Mouse (Mus musculus) neural tube, embryonic 10.5 days (tissue): ENCODE measurements around the gene AI464131.

Experiments
- DNase-seq: peaks from one replicate; pipeline ENCODE4 v3.0.0-alpha.2; 2017; ENCODE audit warnings: low spot score; ENCODE audit errors: extremely low spot score

Gene AI464131

DNA sequence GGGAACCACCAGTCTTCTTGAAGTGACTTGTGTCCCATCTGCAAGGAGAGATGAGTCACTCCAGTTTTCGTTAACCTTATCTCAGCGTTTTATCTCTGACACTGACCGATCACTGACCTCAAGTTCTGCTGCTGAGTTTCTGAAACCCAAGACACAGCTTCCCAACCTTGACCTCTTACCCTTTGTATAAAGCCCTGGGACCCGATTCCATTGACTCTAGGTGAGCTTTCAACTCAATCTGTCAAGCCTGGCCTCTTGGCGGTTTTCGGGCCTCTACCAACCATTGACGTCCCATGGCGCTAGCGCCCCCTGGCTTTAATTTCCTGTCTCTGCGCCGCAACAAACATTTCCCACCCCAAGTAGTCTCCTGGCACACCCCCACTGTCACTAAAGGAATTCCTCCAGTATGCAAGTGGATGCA is 2.3 kb upstream of the AI464131 start:
- no peak for DNase-seq

GRCm38 (mm10) chr4:41504325-41504724 is 1.4 kb upstream of the AI464131 start:
- no peak for DNase-seq

GRCm38 (mm10) chr4:41502171-41502940 is 520 bp downstream of the AI464131 start:
- DNase-seq = no peak

DNA sequence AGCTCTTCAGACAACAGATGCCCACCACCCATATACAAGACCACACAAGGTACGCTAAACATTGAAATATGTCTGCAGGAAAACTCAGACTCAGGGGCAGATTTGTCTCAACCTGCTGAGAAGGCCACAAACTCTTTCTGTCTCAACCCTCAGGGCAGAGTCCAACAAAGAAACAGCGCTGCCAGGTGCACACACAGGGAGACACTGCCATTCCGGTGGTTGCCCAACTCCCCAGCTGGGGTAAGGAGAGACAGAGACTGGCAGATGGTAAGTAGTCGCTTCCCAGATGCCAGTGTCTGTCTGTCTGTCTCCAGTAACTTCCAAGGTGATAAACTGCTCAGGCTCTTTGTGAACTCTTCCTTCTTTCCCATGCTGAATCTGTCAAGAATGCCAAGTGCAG is 2.1 kb downstream of the AI464131 start:
- DNase-seq = no peak

GRCm38 (mm10) chr4:41499619-41500018 is 3.3 kb downstream of the AI464131 start:
- DNase-seq = no peak

DNA sequence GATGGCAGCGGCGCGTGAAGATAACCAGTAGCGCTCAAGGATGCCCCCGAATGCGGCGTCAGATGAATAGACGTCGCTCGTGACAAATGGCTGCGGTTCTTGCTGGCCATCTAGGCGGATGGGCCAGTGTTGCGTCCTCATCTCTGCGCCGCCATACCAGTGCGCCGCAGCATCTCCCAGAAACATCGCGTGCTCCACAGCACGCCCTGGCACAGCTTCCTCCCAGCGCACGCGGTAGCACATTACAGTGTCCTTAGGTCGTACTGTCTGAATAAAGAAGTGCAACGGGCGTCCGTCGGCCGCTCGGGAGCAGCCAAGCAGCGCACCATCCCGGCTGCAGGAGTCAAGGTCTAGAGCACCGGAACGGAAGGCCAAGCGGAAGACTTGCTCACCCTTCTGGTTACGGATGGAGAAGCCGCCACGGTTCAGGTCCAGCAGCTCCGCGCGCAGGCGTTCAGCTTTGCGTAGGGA is 3.9 kb downstream of the AI464131 start:
- peak; percentile 64 for DNase-seq

GRCm38 (mm10) chr4:41497995-41498845 is 4.7 kb downstream of the AI464131 start:
- peak; percentile 39 for DNase-seq

DNA sequence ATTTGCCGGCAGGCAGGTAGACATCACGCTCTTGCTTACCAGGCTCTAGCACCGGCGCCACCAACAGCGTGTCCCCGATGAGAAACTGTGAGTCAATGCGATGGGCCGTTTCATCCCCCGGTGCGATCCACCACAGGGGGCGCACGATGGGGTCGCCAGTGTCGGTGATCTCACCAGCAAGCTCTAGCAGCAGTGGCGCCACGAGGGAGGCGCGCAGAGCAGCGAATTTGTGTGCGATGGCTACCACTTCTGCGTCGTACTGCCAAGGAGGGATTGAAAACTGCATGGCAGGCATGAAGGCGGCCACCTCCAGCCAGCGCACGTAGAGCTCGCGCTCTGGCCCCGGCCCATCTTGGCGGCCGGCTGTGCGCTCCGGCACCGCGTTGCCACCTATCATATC is 5.3 kb downstream of the AI464131 start:
- DNase-seq = peak; percentile 66

GRCm38 (mm10) chr4:41497046-41497445 is 5.8 kb downstream of the AI464131 start:
- no peak for DNase-seq

DNA sequence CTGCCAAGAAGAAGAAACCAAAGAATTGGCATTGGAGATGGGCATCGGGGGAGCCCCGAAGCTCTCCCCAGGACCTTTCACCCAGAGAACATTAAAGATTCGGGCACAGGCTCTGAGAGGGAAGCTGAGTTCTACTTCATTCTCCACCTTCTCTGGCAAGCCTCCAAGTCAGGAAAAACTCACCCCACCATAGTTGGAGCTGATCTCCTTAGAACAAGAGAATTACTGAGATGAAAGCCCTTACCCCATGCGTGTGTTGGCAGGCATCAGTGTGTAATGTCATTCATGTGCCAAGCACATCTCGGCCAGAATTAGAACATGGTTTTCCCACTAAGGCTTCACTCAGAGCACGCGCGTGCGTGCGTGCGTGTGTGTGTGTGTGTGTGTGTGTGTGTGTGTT is 7.0 kb downstream of the AI464131 start:
- no peak for DNase-seq

- no peak for DNase-seq
These were observed 7.8 kb downstream of the AI464131 start for GRCm38 (mm10) chr4:41495076-41495475.

DNA sequence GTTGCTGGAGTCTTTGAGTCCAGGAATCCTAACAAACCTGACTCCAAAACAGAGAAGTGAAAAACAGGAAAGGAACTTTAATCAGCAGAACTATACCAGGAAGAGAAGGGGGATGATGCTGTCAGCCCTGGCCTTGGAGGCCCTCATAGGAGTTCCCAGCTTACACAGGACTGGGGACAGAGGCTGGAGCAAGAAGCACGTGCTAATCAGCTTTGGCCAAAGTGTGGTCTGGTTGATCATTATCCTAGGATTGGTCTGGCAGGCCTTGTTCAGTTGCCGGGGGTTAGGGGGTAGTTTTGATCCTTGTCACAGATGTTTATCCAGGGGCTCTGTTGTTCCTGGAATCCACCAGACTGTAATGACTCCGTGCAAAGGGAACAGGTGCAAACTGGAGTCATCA is 8.5 kb downstream of the AI464131 start:
- DNase-seq = no peak

DNA sequence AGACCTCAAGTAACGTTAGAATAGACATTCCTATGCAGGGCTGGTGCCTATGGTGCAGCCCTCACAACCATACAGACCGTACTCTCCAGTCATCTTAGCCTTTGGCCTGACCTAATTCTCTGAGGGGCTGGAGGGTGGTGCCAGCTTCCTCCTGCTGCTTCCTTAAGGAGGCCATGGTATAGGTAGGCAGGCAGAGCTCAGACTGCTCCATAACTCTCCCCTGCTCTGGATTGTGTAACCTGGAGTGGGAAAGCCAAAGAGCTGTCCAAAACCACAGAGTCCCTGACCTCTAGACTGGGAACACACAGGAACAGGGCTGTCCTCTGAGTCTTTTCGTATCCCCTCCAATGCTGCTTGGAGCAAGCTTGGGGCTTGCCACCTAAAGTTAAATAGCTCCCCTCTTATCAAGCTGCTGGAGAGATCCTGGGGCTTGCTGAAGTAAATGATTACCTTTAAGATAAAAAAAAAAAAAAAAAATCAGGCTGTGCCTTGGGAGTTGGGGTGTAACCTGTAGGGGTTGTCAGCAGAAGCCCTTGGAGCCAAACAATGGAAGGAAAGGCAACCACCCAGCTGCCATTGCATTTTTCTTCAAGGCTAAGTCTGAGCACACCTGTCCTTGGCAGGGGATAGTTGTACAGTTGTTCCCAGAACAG is 9.3 kb downstream of the AI464131 start:
- DNase-seq = no peak

DNA sequence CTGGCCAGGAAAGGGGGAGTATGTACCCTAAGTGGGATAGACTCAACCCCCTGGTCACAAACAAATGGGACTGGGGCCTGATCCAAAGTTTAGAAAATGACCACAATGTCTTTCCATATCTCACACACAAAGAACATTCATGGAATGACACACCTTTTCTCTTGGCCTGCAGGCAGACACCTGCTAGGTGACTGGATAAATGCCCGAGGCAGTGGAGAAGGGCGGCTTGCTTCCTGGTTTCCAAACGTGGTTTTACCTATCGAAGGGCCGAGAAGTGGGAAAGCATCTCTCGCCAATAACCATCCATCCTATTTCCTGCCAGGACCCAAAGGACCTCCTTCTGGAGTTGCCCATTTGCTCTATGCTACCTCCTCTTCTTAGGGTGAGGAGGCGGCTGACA is 9.9 kb downstream of the AI464131 start:
- no peak for DNase-seq

GRCm38 (mm10) chr4:41481601-41482017 is 21.3 kb downstream of the AI464131 start:
- DNase-seq = no peak

DNA sequence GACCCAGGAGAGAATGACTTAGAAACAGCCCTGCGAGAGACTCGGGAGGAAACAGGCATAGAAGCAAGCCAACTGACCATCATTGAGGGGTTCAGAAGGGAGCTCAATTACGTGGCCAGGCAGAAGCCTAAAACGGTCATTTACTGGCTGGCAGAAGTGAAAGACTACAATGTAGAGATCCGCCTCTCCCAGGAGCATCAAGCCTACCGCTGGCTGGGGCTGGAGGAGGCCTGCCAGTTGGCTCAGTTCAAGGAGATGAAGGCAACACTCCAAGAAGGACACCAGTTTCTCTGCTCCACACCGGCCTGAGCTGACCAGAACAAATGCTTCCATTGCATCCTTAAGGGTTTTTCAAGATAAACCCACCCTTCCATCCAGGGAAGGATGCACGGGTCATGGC is 22.6 kb downstream of the AI464131 start:
- no peak for DNase-seq

DNA sequence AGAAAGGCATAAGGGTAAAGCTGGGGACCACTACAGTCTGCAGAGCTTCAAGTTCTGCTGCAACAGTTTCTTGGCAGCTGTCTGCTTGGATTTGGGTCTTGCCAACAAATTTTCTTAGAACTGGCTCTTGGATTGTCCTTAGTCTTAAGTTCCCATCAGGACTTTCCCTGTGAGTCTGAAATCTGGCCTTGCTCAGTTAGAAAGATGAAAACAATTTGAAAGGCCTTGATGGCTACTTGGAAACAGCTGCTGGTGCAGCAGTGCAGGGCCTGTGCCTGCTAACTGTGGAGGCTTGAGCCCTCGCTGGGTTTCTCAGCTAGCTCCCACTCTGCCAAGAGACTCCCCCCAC is 23.4 kb downstream of the AI464131 start:
- DNase-seq = no peak

DNA sequence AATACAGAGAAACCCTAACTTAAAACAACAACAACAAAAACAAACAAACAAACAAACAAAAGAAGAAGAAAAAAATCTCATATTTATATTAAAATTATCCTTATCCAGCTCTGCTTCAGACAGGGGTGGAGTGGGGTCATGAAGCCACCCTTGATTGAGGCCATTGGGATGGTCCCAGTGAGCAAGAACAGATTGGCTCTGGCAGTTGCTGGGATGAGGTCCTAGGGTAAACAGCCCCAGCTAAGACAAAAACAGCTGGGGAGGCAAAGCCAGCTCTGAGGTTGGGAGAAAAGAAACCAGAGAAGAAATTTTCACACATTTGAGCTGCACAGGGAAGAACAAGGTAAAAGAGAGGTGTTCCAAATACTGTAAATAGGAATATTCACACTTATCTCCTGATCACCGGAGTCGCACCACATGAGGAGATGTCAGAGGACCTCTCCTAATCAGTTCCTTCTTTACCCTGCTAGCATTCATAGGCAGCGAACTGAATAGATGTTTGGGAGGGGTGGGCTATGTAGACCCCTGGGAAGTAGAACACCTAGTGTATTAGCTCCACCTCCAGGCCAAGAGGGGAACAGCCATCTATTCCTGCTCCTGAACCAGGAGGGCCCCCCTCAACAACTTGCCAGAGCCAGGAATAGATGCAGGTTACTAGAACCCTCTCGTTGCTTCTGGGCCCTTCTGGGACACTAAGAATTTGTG is 24.0 kb downstream of the AI464131 start:
- DNase-seq = no peak

- no peak for DNase-seq
These were observed 25.2 kb downstream of the AI464131 start for GRCm38 (mm10) chr4:41477648-41478160.

GRCm38 (mm10) chr4:41471384-41471689 is 31.5 kb downstream of the AI464131 start:
- DNase-seq = no peak

GRCm38 (mm10) chr4:41470684-41471383 is 32.0 kb downstream of the AI464131 start:
- DNase-seq = no peak
